Mouse (Mus musculus) liver, adult 2 months (tissue): ENCODE data around the gene Olfr112.

Source experiments
- CTCF ChIP-seq: fragments of 200-500 bp; IDR thresholded peaks from 2 replicates; pipeline ENCODE4 v1.5.1; 2011; ENCODE audit warnings: low read depth, low read length, control low read depth
- POLR2A ChIP-seq: fragments of 200-500 bp; IDR thresholded peaks from 2 replicates; pipeline ENCODE4 v1.6.1; 2011; ENCODE audit warnings: low read length, control low read depth; ENCODE audit not compliant: insufficient read depth; ENCODE audit errors: extremely low read depth

DNA sequence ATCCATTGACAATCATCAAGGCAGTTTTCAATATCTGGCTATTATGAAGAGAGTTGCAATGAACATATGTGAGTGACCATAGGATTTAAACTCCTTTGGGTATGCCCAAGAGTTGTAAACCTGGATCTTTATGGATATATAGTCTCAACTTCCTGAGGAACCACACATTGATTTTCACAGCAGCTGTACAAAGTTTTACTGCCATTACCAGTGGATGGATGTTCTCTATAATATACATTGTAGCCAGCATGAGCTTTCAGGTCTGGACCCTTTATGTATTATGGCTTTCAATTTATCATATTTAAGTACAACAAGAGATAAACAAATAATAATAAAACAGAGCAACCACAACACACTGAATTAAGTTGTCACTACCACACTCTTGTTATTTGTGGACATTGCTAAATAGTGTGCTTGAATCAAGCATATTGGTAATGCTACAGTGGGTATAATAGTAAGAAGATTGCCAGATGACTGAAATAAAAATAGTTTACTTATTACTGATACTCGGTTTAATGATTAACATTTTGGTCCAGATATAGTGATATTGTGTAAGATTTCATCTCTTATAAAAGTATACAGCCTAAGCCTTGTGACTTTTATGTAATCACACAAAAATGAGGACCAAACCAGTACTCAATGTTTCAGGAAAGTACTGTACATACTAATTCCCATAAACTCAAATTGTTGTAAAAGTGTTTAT, 10.2 kb downstream of the Olfr112 start:
- TF ChIP-seq CTCF (no peak), POLR2A (no peak)
